Mouse (Mus musculus) CH12.LX (cell line): ENCODE results near the gene Zfp846. TPM values are rescaled to one million over a fixed set of nuclear protein-coding genes. Genes with fewer than 3 reads are reported as not detected.

Source experiments
- DNase-seq: peaks from one replicate; pipeline ENCODE4 v3.0.0-alpha.2; 2013; ENCODE audit errors: extremely low read depth
- H3K27ac ChIP-seq: 2 replicates; pipeline ENCODE4 v1.5.1; 2012; ENCODE audit warnings: low read depth, mild to moderate bottlenecking, control low read depth, moderate library complexity; ENCODE audit not compliant: insufficient read depth
- H3K27me3 ChIP-seq: replicated peaks from 2 replicates; pipeline ENCODE3; 2012; ENCODE audit warnings: inconsistent platforms
- H3K36me3 ChIP-seq, 2 experiments: replicated peaks in 1 of 2; 2 replicates each; pipeline versions ENCODE3 to v1.6.1; 2012; ENCODE audit warnings: inconsistent platforms in 1 of 2, low read length in 1 of 2, mild to moderate bottlenecking in 1 of 2, mixed read lengths in 1 of 2, moderate library complexity in 1 of 2; ENCODE audit not compliant: control insufficient read depth in 1 of 2, insufficient read depth in 1 of 2
- H3K4me1 ChIP-seq, 2 experiments: 2 replicates each; pipeline ENCODE4 v1.6.1; 2012; ENCODE audit warnings: inconsistent platforms in 1 of 2, moderate library complexity in 1 of 2; ENCODE audit not compliant: insufficient read depth in 2 of 2, control insufficient read depth in 1 of 2
- H3K4me2 ChIP-seq: 2 replicates; pipeline ENCODE4 v1.6.1; 2012; ENCODE audit warnings: low read depth, mild to moderate bottlenecking, control low read depth; ENCODE audit not compliant: poor library complexity, insufficient read depth, severe bottlenecking
- H3K4me3 ChIP-seq, 3 experiments: fragments of 150-350 bp in 1 of 3; sonication (generic) in 1 of 3; replicated peaks in 1 of 3; 2 replicates each; pipeline versions ENCODE3 to v1.5.1; 2011 to 2012; ENCODE audit warnings: low read depth in 2 of 3, low read length in 2 of 3, mild to moderate bottlenecking in 2 of 3, moderate library complexity in 2 of 3, control low read depth in 1 of 3, improper control_type of control experiment in 1 of 3, inconsistent platforms in 1 of 3, mixed read lengths in 1 of 3; ENCODE audit not compliant: poor library complexity in 1 of 3
- H3K79me2 ChIP-seq: replicated peaks from 2 replicates; pipeline ENCODE4 v1.6.1; 2012; ENCODE audit warnings: mild to moderate bottlenecking, moderate library complexity; ENCODE audit not compliant: control insufficient read depth, poor library complexity, insufficient read depth, severe bottlenecking; ENCODE audit errors: extremely low read depth
- H3K9ac ChIP-seq: 2 replicates; pipeline ENCODE4 v1.6.1; 2012; ENCODE audit warnings: low read depth, mild to moderate bottlenecking, control low read depth, moderate library complexity; ENCODE audit not compliant: insufficient read depth
- H3K9me3 ChIP-seq: replicated peaks from 2 replicates; pipeline ENCODE3; 2012; ENCODE audit warnings: low read length, inconsistent platforms, mixed read lengths
- CHD2 ChIP-seq: IDR thresholded peaks from 2 replicates; pipeline ENCODE4 v1.6.1; 2011; ENCODE audit warnings: low read length, improper control_type of control experiment
- E2F4 ChIP-seq: IDR thresholded peaks from 2 replicates; pipeline ENCODE4 v1.6.1; 2011; ENCODE audit warnings: low read depth, low read length, improper control_type of control experiment; ENCODE audit not compliant: insufficient replicate concordance
- IRF4 ChIP-seq: IDR thresholded peaks from 2 replicates; pipeline ENCODE4 v1.6.1; 2014; ENCODE audit warnings: low read depth, mild to moderate bottlenecking, inconsistent platforms, low read length, improper control_type of control experiment
- JUND ChIP-seq: conservative IDR thresholded peaks from 2 replicates; pipeline ENCODE4 v1.6.1; 2011; ENCODE audit warnings: low read depth, low read length, improper control_type of control experiment
- KAT2A ChIP-seq: IDR thresholded peaks from 2 replicates; pipeline ENCODE4 v1.6.1; 2012; ENCODE audit warnings: low read length, improper control_type of control experiment, inconsistent platforms; ENCODE audit not compliant: insufficient replicate concordance
- MAX ChIP-seq: IDR thresholded peaks from 2 replicates; pipeline ENCODE4 v1.6.1; 2011; ENCODE audit warnings: low read length, improper control_type of control experiment
- MEF2A ChIP-seq: IDR thresholded peaks from 2 replicates; pipeline ENCODE4 v1.6.1; 2014; ENCODE audit warnings: low read depth, mild to moderate bottlenecking, inconsistent platforms, low read length, improper control_type of control experiment, borderline replicate concordance
- MXI1 ChIP-seq: IDR thresholded peaks from 2 replicates; pipeline ENCODE4 v1.6.1; 2011; ENCODE audit warnings: mild to moderate bottlenecking, low read depth, low read length, improper control_type of control experiment
- MYC ChIP-seq: IDR thresholded peaks from 2 replicates; pipeline ENCODE4 v1.6.1; 2011; ENCODE audit warnings: low read depth, mild to moderate bottlenecking, improper control_type of control experiment, low read length
- NELFE ChIP-seq: IDR thresholded peaks from 2 replicates; pipeline ENCODE4 v1.6.1; 2011; ENCODE audit warnings: low read depth, low read length, improper control_type of control experiment
- NRF1 ChIP-seq: IDR thresholded peaks from 2 replicates; pipeline ENCODE4 v1.6.1; 2014; ENCODE audit warnings: low read depth, mild to moderate bottlenecking, inconsistent platforms, low read length, improper control_type of control experiment, moderate library complexity
- POLR2A ChIP-seq: IDR thresholded peaks from 2 replicates; pipeline ENCODE4 v1.6.1; 2011; ENCODE audit warnings: low read depth, mild to moderate bottlenecking, improper control_type of control experiment, low read length
- POLR2AphosphoS2 ChIP-seq: IDR thresholded peaks from 2 replicates; pipeline ENCODE4 v1.6.1; 2011; ENCODE audit warnings: low read depth, low read length, improper control_type of control experiment
- RCOR1 ChIP-seq: conservative IDR thresholded peaks from 2 replicates; pipeline ENCODE4 v1.6.1; 2012; ENCODE audit warnings: low read depth, mild to moderate bottlenecking, inconsistent platforms, low read length, improper control_type of control experiment
- SIN3A ChIP-seq: IDR thresholded peaks from 2 replicates; pipeline ENCODE4 v1.6.1; 2012; ENCODE audit warnings: low read length, improper control_type of control experiment, inconsistent platforms
- SMC3 ChIP-seq: IDR thresholded peaks from 2 replicates; pipeline ENCODE4 v1.6.1; 2011; ENCODE audit warnings: low read depth, low read length, improper control_type of control experiment
- TBP ChIP-seq: conservative IDR thresholded peaks from 2 replicates; pipeline ENCODE4 v1.6.1; 2011; ENCODE audit warnings: low read depth, low read length, improper control_type of control experiment
- USF1 ChIP-seq: IDR thresholded peaks from 2 replicates; pipeline ENCODE4 v1.6.1; 2014; ENCODE audit warnings: low read depth, mild to moderate bottlenecking, inconsistent platforms, low read length, improper control_type of control experiment
- USF2 ChIP-seq: conservative IDR thresholded peaks from 2 replicates; pipeline ENCODE4 v1.6.1; 2011; ENCODE audit warnings: low read depth, low read length, improper control_type of control experiment
- ZC3H11A ChIP-seq: IDR thresholded peaks from 2 replicates; pipeline ENCODE4 v1.6.1; 2012; ENCODE audit warnings: low read depth, mild to moderate bottlenecking, inconsistent platforms, low read length, improper control_type of control experiment
- dilution Hi-C: fragments of 300-500 bp; cut with MboI; formaldehyde crosslinking; loops from 2 replicates; pipeline ENCODE4 v1.14.3; 2020; ENCODE audit warnings: low sequenced_read_pairs; ENCODE audit not compliant: extremely low pct_unique_long_range_greater_than_20kb, extremely low pct_ligation_motif_present
- in situ Hi-C: fragments of 300-500 bp; cut with MboI; formaldehyde crosslinking; loops from 3 replicates; pipeline ENCODE4 v1.14.3; 2019; ENCODE audit warnings: low sequenced_read_pairs, low pct_ligation_motif_present, low pct_unique_long_range_greater_than_20kb, mixed read lengths
- polyA plus RNA-seq: library from polyadenylated mRNA; unstranded; fragments of >175 nt; gene quantifications from 2 replicates; pipeline ENCODE4 v1.2.1, GENCODE M21; 2012; ENCODE audit warnings: low read depth; ENCODE audit not compliant: insufficient read length
- total RNA-seq, 2 experiments: library from RNA; depleted of rRNA; stranded (reverse); fragments of 300-350 nt in 1 of 2; fragments of >200 nt in 1 of 2; gene quantifications; 2 replicates each; pipeline ENCODE4 v1.2.3; 2012 to 2014

Zfp846 gene
- total and polyA plus RNA-seq, 3 experiments = 2.8 to 4.9 (median 4.8) TPM

- dilution Hi-C loops = no loop called here
- peaks cover 0 to 6% of the 10 kb centered on the region in 2 experiments; a peak in 1 of 4 replicates for H3K4me1 ChIP-seq
- H3K9me3 ChIP-seq = peaks cover 3% of the 10 kb centered on the region
- H3K4me2 ChIP-seq = no peak overlapping the region
- H3K79me2 ChIP-seq = no peaks in the 10 kb centered on the region
- H3K36me3 ChIP-seq = peaks cover 0 to 15% of the 10 kb centered on the region in 2 experiments
- no peak for TF ChIP-seq MXI1
- no peak for TF ChIP-seq IRF4
- no peak for TF ChIP-seq MEF2A
- no peak for TF ChIP-seq SIN3A
- TF ChIP-seq TBP = no peak
- TF ChIP-seq MAX = no peak
- TF ChIP-seq POLR2A = no peak
- TF ChIP-seq, all 38 proteins: peak for 0
- no peak overlapping the region for H3K27ac ChIP-seq
- DNase-seq = no peak
- H3K27me3 ChIP-seq = no peaks in the 10 kb centered on the region
- H3K4me3 ChIP-seq = no peak overlapping the region
- H3K9ac ChIP-seq = no peak overlapping the region
- in situ Hi-C loops = no loop called here
These were observed 30.9 kb downstream of the Zfp846 start for GRCm38 (mm10) chr9:20611976-20612375.

- DNase-seq = no peak
- Histone ChIP-seq H3K4me2 (no peak overlapping the region), H3K4me3 (no peak overlapping the region), H3K27me3 (no peaks in the 10 kb centered on the region), H3K9ac (no peak overlapping the region)
- dilution Hi-C loops = no loop called here
- TF ChIP-seq POLR2AphosphoS2 (no peak), USF2 (no peak), USF1 (no peak), MYC (no peak), CHD2 (no peak), ZC3H11A (no peak), SMC3 (no peak), NELFE (no peak), RCOR1 (no peak), KAT2A (no peak), NRF1 (no peak), SIN3A (no peak), JUND (no peak), MXI1 (no peak), E2F4 (no peak)
- TF ChIP-seq, all 38 proteins: peak for 0
- no peaks in the 10 kb centered on the region for H3K9me3 ChIP-seq
- H3K79me2 ChIP-seq = no peaks in the 10 kb centered on the region
- no peak overlapping the region for H3K27ac ChIP-seq
- H3K36me3 ChIP-seq = no peaks in the 10 kb centered on the region
- H3K4me1 ChIP-seq = no peaks in the 10 kb centered on the region
- in situ Hi-C loops = no loop called here
These were observed 35.6 kb downstream of the Zfp846 start for GRCm38 (mm10) chr9:20616685-20617084.
